Mouse (Mus musculus): ENCODE measurements around the gene Gfm2. TPM values are rescaled to one million over a fixed set of nuclear protein-coding genes. Genes with fewer than 3 reads are reported as not detected.

The Gfm2 gene
- polyA plus RNA-seq, 1 experiment, result 20.9 TPM

DNA sequence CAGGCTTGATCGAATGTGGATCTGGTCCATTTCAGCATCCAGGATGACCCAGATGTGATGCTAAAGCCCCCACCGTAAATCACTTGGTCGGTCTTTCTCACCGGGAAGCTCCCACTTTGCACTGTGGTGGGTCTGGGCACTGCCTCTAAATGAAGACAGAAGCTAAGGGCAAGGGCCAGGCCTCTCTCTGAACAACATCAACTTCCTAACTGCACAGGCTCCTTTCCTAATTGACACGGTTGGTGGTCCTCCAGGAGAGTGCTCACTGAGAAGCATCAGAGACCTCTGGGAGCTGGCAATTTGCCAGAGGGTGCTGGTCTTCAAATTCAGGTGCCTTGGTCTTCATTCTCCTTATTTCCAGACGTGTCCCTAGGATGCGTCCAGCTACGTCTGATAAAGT, 86.1 kb downstream of the Gfm2 start:
- Histone ChIP-seq H3K27me3 (ENCODE audit: control insufficient read depth, insufficient read depth, insufficient read length) (no peaks in the 10 kb centered on the region), H3K4me2 (ENCODE audit: low read depth) (no peak overlapping the region), H3ac (ENCODE audit: control insufficient read depth, insufficient read length) (no peak overlapping the region), H3K79me2 (ENCODE audit: control insufficient read depth, insufficient read depth) (no peaks in the 10 kb centered on the region), H3K36me3 (ENCODE audit: control insufficient read depth, insufficient read depth) (no peaks in the 10 kb centered on the region), H3K4me3 (no peak overlapping the region)
- no peak for TF ChIP-seq SRF (IDR thresholded peaks at IDR 0.05; ENCODE audit: control insufficient read depth, insufficient read length, low read depth)
- TF ChIP-seq POLR2A (IDR thresholded peaks at IDR 0.05; ENCODE audit: insufficient read length, low read depth), result no peak

GRCm38 (mm10) chr13:97224341-97224982, 86.7 kb downstream of the Gfm2 start:
- Histone ChIP-seq H3K36me3 (ENCODE audit: control insufficient read depth, insufficient read depth) (no peaks in the 10 kb centered on the region), H3K27me3 (ENCODE audit: control insufficient read depth, insufficient read depth, insufficient read length) (no peaks in the 10 kb centered on the region), H3K4me3 (no peak overlapping the region), H3ac (ENCODE audit: control insufficient read depth, insufficient read length) (no peak overlapping the region), H3K4me2 (ENCODE audit: low read depth) (no peak overlapping the region), H3K79me2 (ENCODE audit: control insufficient read depth, insufficient read depth) (no peaks in the 10 kb centered on the region)
- TF ChIP-seq REST (IDR thresholded peaks at IDR 0.05; ENCODE audit: insufficient read depth, insufficient read length) (no peak), MAX (IDR thresholded peaks at IDR 0.05; ENCODE audit: low read depth) (no peak), MYOD1 (IDR thresholded peaks at IDR 0.05; ENCODE audit: control insufficient read depth in 1 of 3, insufficient read length in 2 of 3, low read depth in 2 of 3) (no peak), POLR2A (IDR thresholded peaks at IDR 0.05; ENCODE audit: insufficient read length, low read depth) (no peak), TCF12 (IDR thresholded peaks at IDR 0.05; ENCODE audit: insufficient read depth, poor library complexity, severe bottlenecking) (no peak), CEBPB (IDR thresholded peaks at IDR 0.05; ENCODE audit: insufficient read depth, poor library complexity, severe bottlenecking) (no peak), E2F4 (IDR thresholded peaks at IDR 0.05; ENCODE audit: insufficient read depth) (no peak), SRF (IDR thresholded peaks at IDR 0.05; ENCODE audit: control insufficient read depth, insufficient read length, low read depth) (no peak)

DNA sequence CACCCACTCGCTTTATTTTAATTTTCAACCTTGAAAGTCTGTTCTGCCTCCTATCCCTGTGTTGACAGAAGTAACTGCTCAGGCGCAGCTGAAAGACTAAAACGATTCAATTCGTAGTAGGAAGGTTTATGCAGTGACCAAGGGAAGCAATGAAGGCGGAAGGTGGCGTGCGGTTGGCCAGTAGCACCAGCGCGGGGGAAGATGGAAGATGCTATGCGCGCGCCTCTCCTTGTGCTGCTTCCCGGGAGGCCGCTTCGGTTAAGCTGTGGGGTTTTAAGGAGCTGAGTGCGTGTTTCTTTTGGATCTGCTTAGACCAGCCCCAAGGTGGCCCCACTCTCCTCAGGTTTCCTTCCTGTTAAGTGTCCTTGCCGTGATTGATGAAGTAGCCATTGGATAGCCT, 87.4 kb downstream of the Gfm2 start:
- no peaks in the 10 kb centered on the region for H3K79me2 ChIP-seq (ENCODE audit: control insufficient read depth, insufficient read depth)
- H3K27me3 ChIP-seq (ENCODE audit: control insufficient read depth, insufficient read depth, insufficient read length), result no peaks in the 10 kb centered on the region
- H3K4me2 ChIP-seq (ENCODE audit: low read depth), result no peak overlapping the region

GRCm38 (mm10) chr13:97227795-97228194, 90.1 kb downstream of the Gfm2 start:
- H3K79me2 ChIP-seq (ENCODE audit: control insufficient read depth, insufficient read depth), result no peaks in the 10 kb centered on the region
- H3ac ChIP-seq (ENCODE audit: control insufficient read depth, insufficient read length), result no peak overlapping the region
- H3K4me2 ChIP-seq (ENCODE audit: low read depth), result no peak overlapping the region
- no peaks in the 10 kb centered on the region for H3K27me3 ChIP-seq (ENCODE audit: control insufficient read depth, insufficient read depth, insufficient read length)
- TF ChIP-seq MYOD1 (IDR thresholded peaks at IDR 0.05; ENCODE audit: control insufficient read depth in 1 of 3, insufficient read length in 2 of 3, low read depth in 2 of 3), result no peak
- no peak for TF ChIP-seq POLR2AphosphoS2 (IDR thresholded peaks at IDR 0.05; ENCODE audit: insufficient read length, low read depth)
- no peak for TF ChIP-seq CEBPB (IDR thresholded peaks at IDR 0.05; ENCODE audit: insufficient read depth, poor library complexity, severe bottlenecking)
- no peak for TF ChIP-seq SRF (IDR thresholded peaks at IDR 0.05; ENCODE audit: control insufficient read depth, insufficient read length, low read depth)
- no peak for TF ChIP-seq TCF12 (IDR thresholded peaks at IDR 0.05; ENCODE audit: insufficient read depth, poor library complexity, severe bottlenecking)
- no peak for TF ChIP-seq TCF3 (IDR thresholded peaks at IDR 0.05; ENCODE audit: insufficient read length, low read depth)
- no peak for TF ChIP-seq E2F4 (IDR thresholded peaks at IDR 0.05; ENCODE audit: insufficient read depth)
- no peak for TF ChIP-seq MAX (IDR thresholded peaks at IDR 0.05; ENCODE audit: low read depth)
- H3K4me3 ChIP-seq, result no peak overlapping the region
- H3K36me3 ChIP-seq (ENCODE audit: control insufficient read depth, insufficient read depth), result no peaks in the 10 kb centered on the region

More for the DNA sequence above, 87.4 kb downstream of the Gfm2 start:
- TF ChIP-seq POLR2AphosphoS2 (IDR thresholded peaks at IDR 0.05; ENCODE audit: insufficient read length, low read depth), result no peak
- no peak for TF ChIP-seq CEBPB (IDR thresholded peaks at IDR 0.05; ENCODE audit: insufficient read depth, poor library complexity, severe bottlenecking)
- no peak for TF ChIP-seq TCF3 (IDR thresholded peaks at IDR 0.05; ENCODE audit: insufficient read length, low read depth)
- TF ChIP-seq POLR2A (IDR thresholded peaks at IDR 0.05; ENCODE audit: insufficient read length, low read depth), result no peak
- TF ChIP-seq MYOD1 (IDR thresholded peaks at IDR 0.05; ENCODE audit: control insufficient read depth in 1 of 3, insufficient read length in 2 of 3, low read depth in 2 of 3), result no peak
- no peak for TF ChIP-seq MYOG (IDR thresholded peaks at IDR 0.05; ENCODE audit: control insufficient read depth in 1 of 3, insufficient read depth in 1 of 3, insufficient read length in 2 of 3, low read depth in 2 of 3)
- TF ChIP-seq E2F4 (IDR thresholded peaks at IDR 0.05; ENCODE audit: insufficient read depth), result no peak
- TF ChIP-seq MAX (IDR thresholded peaks at IDR 0.05; ENCODE audit: low read depth), result no peak
- TF ChIP-seq REST (IDR thresholded peaks at IDR 0.05; ENCODE audit: insufficient read depth, insufficient read length), result no peak
- TF ChIP-seq USF1 (IDR thresholded peaks at IDR 0.05; ENCODE audit: low read depth), result no peak
- TF ChIP-seq TCF12 (IDR thresholded peaks at IDR 0.05; ENCODE audit: insufficient read depth, poor library complexity, severe bottlenecking), result no peak
- no peak for TF ChIP-seq SRF (IDR thresholded peaks at IDR 0.05; ENCODE audit: control insufficient read depth, insufficient read length, low read depth)
- Histone ChIP-seq H3ac (ENCODE audit: control insufficient read depth, insufficient read length) (no peak overlapping the region), H3K36me3 (ENCODE audit: control insufficient read depth, insufficient read depth) (no peaks in the 10 kb centered on the region), H3K4me3 (no peak overlapping the region)

GRCm38 (mm10) chr13:97230101-97230500, 92.4 kb downstream of the Gfm2 start:
- Histone ChIP-seq H3ac (ENCODE audit: control insufficient read depth, insufficient read length) (no peak overlapping the region), H3K36me3 (ENCODE audit: control insufficient read depth, insufficient read depth) (no peaks in the 10 kb centered on the region), H3K4me3 (no peak overlapping the region), H3K4me2 (ENCODE audit: low read depth) (no peak overlapping the region), H3K27me3 (ENCODE audit: control insufficient read depth, insufficient read depth, insufficient read length) (no peaks in the 10 kb centered on the region), H3K79me2 (ENCODE audit: control insufficient read depth, insufficient read depth) (no peaks in the 10 kb centered on the region)
- TF ChIP-seq MYOG (IDR thresholded peaks at IDR 0.05; ENCODE audit: control insufficient read depth in 1 of 3, insufficient read depth in 1 of 3, insufficient read length in 2 of 3, low read depth in 2 of 3) (no peak), CEBPB (IDR thresholded peaks at IDR 0.05; ENCODE audit: insufficient read depth, poor library complexity, severe bottlenecking) (no peak), REST (IDR thresholded peaks at IDR 0.05; ENCODE audit: insufficient read depth, insufficient read length) (no peak), POLR2A (IDR thresholded peaks at IDR 0.05; ENCODE audit: insufficient read length, low read depth) (no peak), E2F4 (IDR thresholded peaks at IDR 0.05; ENCODE audit: insufficient read depth) (no peak), MYOD1 (IDR thresholded peaks at IDR 0.05; ENCODE audit: control insufficient read depth in 1 of 3, insufficient read length in 2 of 3, low read depth in 2 of 3) (no peak), POLR2AphosphoS2 (IDR thresholded peaks at IDR 0.05; ENCODE audit: insufficient read length, low read depth) (no peak), TCF12 (IDR thresholded peaks at IDR 0.05; ENCODE audit: insufficient read depth, poor library complexity, severe bottlenecking) (no peak), MAX (IDR thresholded peaks at IDR 0.05; ENCODE audit: low read depth) (no peak), TCF3 (IDR thresholded peaks at IDR 0.05; ENCODE audit: insufficient read length, low read depth) (no peak), SRF (IDR thresholded peaks at IDR 0.05; ENCODE audit: control insufficient read depth, insufficient read length, low read depth) (no peak), USF1 (IDR thresholded peaks at IDR 0.05; ENCODE audit: low read depth) (no peak)
